Mouse (Mus musculus) CH12.LX (cell line): ENCODE data around the gene Setdb2. TPM values are rescaled to one million over a fixed set of nuclear protein-coding genes. Genes with fewer than 3 reads are reported as not detected.
"Not testable (repeated sequence)": the region's sequence is repeated elsewhere in the genome, so short reads cannot be mapped to it uniquely, and the experiment has no call there.

Experiments used
- DNase-seq: peaks from one replicate; pipeline ENCODE4 v3.0.0-alpha.2; 2013; ENCODE audit errors: extremely low read depth
- H3K27ac ChIP-seq: 2 replicates; pipeline ENCODE4 v1.5.1; 2012; ENCODE audit warnings: low read depth, mild to moderate bottlenecking, control low read depth, moderate library complexity; ENCODE audit not compliant: insufficient read depth
- H3K27me3 ChIP-seq: replicated peaks from 2 replicates; pipeline ENCODE3; 2012; ENCODE audit warnings: inconsistent platforms
- H3K36me3 ChIP-seq, 2 experiments: replicated peaks in 1 of 2; 2 replicates each; pipeline versions ENCODE3 to v1.6.1; 2012; ENCODE audit warnings: inconsistent platforms in 1 of 2, low read length in 1 of 2, mild to moderate bottlenecking in 1 of 2, mixed read lengths in 1 of 2, moderate library complexity in 1 of 2; ENCODE audit not compliant: control insufficient read depth in 1 of 2, insufficient read depth in 1 of 2
- H3K4me1 ChIP-seq, 2 experiments: 2 replicates each; pipeline ENCODE4 v1.6.1; 2012; ENCODE audit warnings: inconsistent platforms in 1 of 2, moderate library complexity in 1 of 2; ENCODE audit not compliant: insufficient read depth in 2 of 2, control insufficient read depth in 1 of 2
- H3K4me2 ChIP-seq: 2 replicates; pipeline ENCODE4 v1.6.1; 2012; ENCODE audit warnings: low read depth, mild to moderate bottlenecking, control low read depth; ENCODE audit not compliant: poor library complexity, insufficient read depth, severe bottlenecking
- H3K4me3 ChIP-seq, 3 experiments: fragments of 150-350 bp in 1 of 3; sonication (generic) in 1 of 3; replicated peaks in 1 of 3; 2 replicates each; pipeline versions ENCODE3 to v1.5.1; 2011 to 2012; ENCODE audit warnings: low read depth in 2 of 3, low read length in 2 of 3, mild to moderate bottlenecking in 2 of 3, moderate library complexity in 2 of 3, control low read depth in 1 of 3, improper control_type of control experiment in 1 of 3, inconsistent platforms in 1 of 3, mixed read lengths in 1 of 3; ENCODE audit not compliant: poor library complexity in 1 of 3
- H3K79me2 ChIP-seq: replicated peaks from 2 replicates; pipeline ENCODE4 v1.6.1; 2012; ENCODE audit warnings: mild to moderate bottlenecking, moderate library complexity; ENCODE audit not compliant: control insufficient read depth, poor library complexity, insufficient read depth, severe bottlenecking; ENCODE audit errors: extremely low read depth
- H3K9ac ChIP-seq: 2 replicates; pipeline ENCODE4 v1.6.1; 2012; ENCODE audit warnings: low read depth, mild to moderate bottlenecking, control low read depth, moderate library complexity; ENCODE audit not compliant: insufficient read depth
- H3K9me3 ChIP-seq: replicated peaks from 2 replicates; pipeline ENCODE3; 2012; ENCODE audit warnings: low read length, inconsistent platforms, mixed read lengths
- BHLHE40 ChIP-seq: IDR thresholded peaks from 2 replicates; pipeline ENCODE4 v1.6.1; 2011; ENCODE audit warnings: mild to moderate bottlenecking, low read depth, low read length, improper control_type of control experiment
- CTCF ChIP-seq, 2 experiments: IDR thresholded peaks in 1 of 2; conservative IDR thresholded peaks in 1 of 2; 2 replicates each; pipeline ENCODE4 v1.5.1; 2011 to 2012; ENCODE audit warnings: low read depth in 2 of 2, low read length in 2 of 2, improper control_type of control experiment in 1 of 2, inconsistent platforms in 1 of 2, mild to moderate bottlenecking in 1 of 2, moderate library complexity in 1 of 2
- HCFC1 ChIP-seq: IDR thresholded peaks from 2 replicates; pipeline ENCODE4 v1.6.1; 2012; ENCODE audit warnings: low read depth, mild to moderate bottlenecking, inconsistent platforms, low read length, improper control_type of control experiment
- KAT2A ChIP-seq: IDR thresholded peaks from 2 replicates; pipeline ENCODE4 v1.6.1; 2012; ENCODE audit warnings: low read length, improper control_type of control experiment, inconsistent platforms; ENCODE audit not compliant: insufficient replicate concordance
- MAFK ChIP-seq: IDR thresholded peaks from 2 replicates; pipeline ENCODE4 v1.6.1; 2011; ENCODE audit warnings: low read length, improper control_type of control experiment; ENCODE audit not compliant: insufficient replicate concordance
- MAX ChIP-seq: IDR thresholded peaks from 2 replicates; pipeline ENCODE4 v1.6.1; 2011; ENCODE audit warnings: low read length, improper control_type of control experiment
- NRF1 ChIP-seq: IDR thresholded peaks from 2 replicates; pipeline ENCODE4 v1.6.1; 2014; ENCODE audit warnings: low read depth, mild to moderate bottlenecking, inconsistent platforms, low read length, improper control_type of control experiment, moderate library complexity
- RAD21 ChIP-seq: IDR thresholded peaks from 2 replicates; pipeline ENCODE4 v1.6.1; 2011; ENCODE audit warnings: low read depth, mild to moderate bottlenecking, low read length, improper control_type of control experiment, moderate library complexity
- RCOR1 ChIP-seq: conservative IDR thresholded peaks from 2 replicates; pipeline ENCODE4 v1.6.1; 2012; ENCODE audit warnings: low read depth, mild to moderate bottlenecking, inconsistent platforms, low read length, improper control_type of control experiment
- SMC3 ChIP-seq: IDR thresholded peaks from 2 replicates; pipeline ENCODE4 v1.6.1; 2011; ENCODE audit warnings: low read depth, low read length, improper control_type of control experiment
- TBP ChIP-seq: conservative IDR thresholded peaks from 2 replicates; pipeline ENCODE4 v1.6.1; 2011; ENCODE audit warnings: low read depth, low read length, improper control_type of control experiment
- TCF12 ChIP-seq: IDR thresholded peaks from 2 replicates; pipeline ENCODE4 v1.6.1; 2014; ENCODE audit warnings: low read depth, mild to moderate bottlenecking, inconsistent platforms, low read length, improper control_type of control experiment
- UBTF ChIP-seq: IDR thresholded peaks from 2 replicates; pipeline ENCODE4 v1.6.1; 2012; ENCODE audit warnings: low read depth, mild to moderate bottlenecking, inconsistent platforms, low read length, improper control_type of control experiment, moderate library complexity
- USF1 ChIP-seq: IDR thresholded peaks from 2 replicates; pipeline ENCODE4 v1.6.1; 2014; ENCODE audit warnings: low read depth, mild to moderate bottlenecking, inconsistent platforms, low read length, improper control_type of control experiment
- ZMIZ1 ChIP-seq: IDR thresholded peaks from 2 replicates; pipeline ENCODE4 v1.6.1; 2012; ENCODE audit warnings: low read depth, mild to moderate bottlenecking, inconsistent platforms, low read length, improper control_type of control experiment
- ZNF384 ChIP-seq: IDR thresholded peaks from 2 replicates; pipeline ENCODE4 v1.6.1; 2012; ENCODE audit warnings: low read depth, low read length, improper control_type of control experiment, inconsistent platforms
- dilution Hi-C: fragments of 300-500 bp; cut with MboI; formaldehyde crosslinking; loops from 2 replicates; pipeline ENCODE4 v1.14.3; 2020; ENCODE audit warnings: low sequenced_read_pairs; ENCODE audit not compliant: extremely low pct_unique_long_range_greater_than_20kb, extremely low pct_ligation_motif_present
- in situ Hi-C: fragments of 300-500 bp; cut with MboI; formaldehyde crosslinking; loops from 3 replicates; pipeline ENCODE4 v1.14.3; 2019; ENCODE audit warnings: low sequenced_read_pairs, low pct_ligation_motif_present, low pct_unique_long_range_greater_than_20kb, mixed read lengths
- polyA plus RNA-seq: library from polyadenylated mRNA; unstranded; fragments of >175 nt; gene quantifications from 2 replicates; pipeline ENCODE4 v1.2.1, GENCODE M21; 2012; ENCODE audit warnings: low read depth; ENCODE audit not compliant: insufficient read length
- total RNA-seq, 2 experiments: library from RNA; depleted of rRNA; stranded (reverse); fragments of 300-350 nt in 1 of 2; fragments of >200 nt in 1 of 2; gene quantifications; 2 replicates each; pipeline ENCODE4 v1.2.3; 2012 to 2014

The Setdb2 gene
- total and polyA plus RNA-seq, 3 experiments = 13.3 to 37.3 (median 14.7) TPM

GRCm38 (mm10) chr14:59418171-59418570 lies 22.5 kb downstream of the Setdb2 start:
- no peak for TF ChIP-seq RAD21
- no peak for TF ChIP-seq ZNF384
- TF ChIP-seq USF1 = no peak
- no peak for TF ChIP-seq ZMIZ1
- TF ChIP-seq MAX = no peak
- no peak for TF ChIP-seq TCF12
- TF ChIP-seq MAFK = no peak
- TF ChIP-seq BHLHE40 = no peak
- TF ChIP-seq TBP = no peak
- no peak for TF ChIP-seq NRF1
- TF ChIP-seq SMC3 = no peak
- no peak for TF ChIP-seq HCFC1
- no peak for TF ChIP-seq RCOR1
- TF ChIP-seq KAT2A = no peak
- no peak for TF ChIP-seq UBTF
- TF ChIP-seq CTCF (conservative IDR thresholded peaks at IDR 0.05 in 1 of 2, IDR thresholded peaks at IDR 0.05 in 1 of 2; ENCODE audit: low read depth in 2 of 2, low read length in 2 of 2) = no peak
- dilution Hi-C loops (no loop called here), in situ Hi-C loops (no loop called here)
- H3K79me2 ChIP-seq = no peaks in the 10 kb centered on the region
- no peak overlapping the region for H3K27ac ChIP-seq
- H3K27me3 ChIP-seq = no peaks in the 10 kb centered on the region
- DNase-seq = no peak
- no peak overlapping the region for H3K9ac ChIP-seq
- no peak overlapping the region for H3K4me3 ChIP-seq
- H3K36me3 ChIP-seq = peaks cover 35 to 80% of the 10 kb centered on the region in 2 experiments
- H3K9me3 ChIP-seq = no peaks in the 10 kb centered on the region
- no peaks in the 10 kb centered on the region for H3K4me1 ChIP-seq
- no peak overlapping the region for H3K4me2 ChIP-seq

- H3K27me3 ChIP-seq, H3K79me2 ChIP-seq, H3K4me1 ChIP-seq, in situ Hi-C loops, DNase-seq, H3K9ac ChIP-seq, H3K27ac ChIP-seq, H3K9me3 ChIP-seq, dilution Hi-C loops, H3K4me2 ChIP-seq, H3K4me3 ChIP-seq: not testable (repeated sequence)
- peak; percentile 51; the same call in 1 of the 2 replicates for TF ChIP-seq MAFK
- peaks cover 38 to 85% of the 10 kb centered on the region in 2 experiments for H3K36me3 ChIP-seq
Observed at GRCm38 (mm10) chr14:59414979-59415378, 25.7 kb downstream of the Setdb2 start.
